Comparison of ENCODE assay signal across 18 mouse cellular contexts in the genomic region with DNA sequence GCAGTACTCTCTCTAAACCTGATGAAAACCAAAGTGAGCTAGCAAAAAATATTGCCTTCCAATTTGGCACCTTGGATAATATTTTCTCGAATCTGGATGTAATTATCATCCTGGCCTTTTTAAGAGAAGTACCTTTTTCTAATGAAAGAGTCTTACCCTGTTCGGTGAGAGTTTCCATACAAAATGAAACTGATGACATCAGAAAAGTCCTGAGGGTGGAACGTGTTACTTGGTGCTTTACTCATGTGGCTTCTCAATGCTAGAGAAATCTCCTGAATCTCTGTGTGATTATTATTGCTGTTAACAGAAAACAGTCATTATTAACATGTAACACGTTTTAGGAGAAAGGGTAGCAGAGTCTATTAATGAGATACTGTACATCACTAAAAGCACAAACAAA. TPM values are rescaled to one million over a fixed set of nuclear protein-coding genes. Genes with fewer than 3 reads are reported as not detected.
DNase-seq lines count a peak whose midpoint lies in the region; TF ChIP-seq lines count a peak whose summit lies in the region.
"Had no signal": no experiment of that assay in that cellular context is flagged by ENCODE, and none has a peak within 500 bp of the region (broad histone marks: within the 10 kb centered on the region; RNA-seq: fewer than 3 reads in every experiment).

No protein-coding gene starts in this region.

- in situ Hi-C loops in CH12.LX (cut with MboI; ENCODE audit: low pct_ligation_motif_present, low pct_unique_long_range_greater_than_20kb, low sequenced_read_pairs) = no loop called here

- dilution Hi-C loops in CH12.LX (cut with MboI; ENCODE audit: extremely low pct_ligation_motif_present, extremely low pct_unique_long_range_greater_than_20kb, low sequenced_read_pairs) = no loop called here

- peak; percentile 58 for TF ChIP-seq EP300 in CH12.LX (IDR thresholded peaks at IDR 0.05; ENCODE audit: low read length)

- TF ChIP-seq CTCF in CH12.LX (conservative IDR thresholded peaks at IDR 0.05 in 1 of 2, IDR thresholded peaks at IDR 0.05 in 1 of 2; ENCODE audit: low read depth in 2 of 2, low read length in 2 of 2) = no peak

- no peaks in the 10 kb centered on the region for H3K27me3 ChIP-seq in CH12.LX (replicated peaks)
- H3K27me3 ChIP-seq: Patski had no signal

- no peak overlapping the region for H3K27ac ChIP-seq in CH12.LX (ENCODE audit: insufficient read depth, low read depth)

- TF ChIP-seq POLR2A in CH12.LX (IDR thresholded peaks at IDR 0.05; ENCODE audit: low read depth, low read length) = no peak

- H3K4me1 ChIP-seq in CH12.LX (ENCODE audit: control insufficient read depth in 1 of 2, insufficient read depth in 2 of 2) = peaks cover 0 to 10% of the 10 kb centered on the region in 2 experiments; a peak in 1 of 4 replicates

- no peaks in the 10 kb centered on the region for H3K9me3 ChIP-seq in CH12.LX (replicated peaks; ENCODE audit: low read length)
- H3K9me3 ChIP-seq: G1E had no signal

- no peak overlapping the region for H3K4me3 ChIP-seq in CH12.LX (replicated peaks in 1 of 3; ENCODE audit: low read depth in 2 of 3, low read length in 2 of 3, poor library complexity in 1 of 3)

- TF ChIP-seq RAD21 in CH12.LX (IDR thresholded peaks at IDR 0.05; ENCODE audit: low read depth, low read length) = no peak

- no peak overlapping the region; the same call in 1 of the 2 replicates for H3K4me2 ChIP-seq in CH12.LX (ENCODE audit: insufficient read depth, low read depth, poor library complexity, severe bottlenecking)

- peak; percentile 3 for DNase-seq in CD4-positive helper T cell, adult 2 months (ENCODE audit: low read depth, low spot score)
- DNase-seq in CH12.LX (ENCODE audit: extremely low read depth) = peak; percentile 46
- DNase-seq in embryo, embryonic 10.5 days (ENCODE audit: low spot score) = no peak
- DNase-seq in cerebellum, adult 11 months = no peak
- DNase-seq: adrenal gland, adult 2 months; adrenal gland, adult 8-10 months; adrenal gland, postnatal 10 days; adrenal gland, postnatal 14 days; adrenal gland, postnatal 25 days; adrenal gland, postnatal 36 days; B cell, adult 2 months; cerebellum, adult 11-12 months; cerebellum, adult 18-20 months; cerebellum, adult 2 months; cerebellum, adult 8-10 months; cerebellum, adult 9-10 months had no signal

- peaks cover 36 to 65% of the 10 kb centered on the region in 2 experiments for H3K36me3 ChIP-seq in CH12.LX (replicated peaks in 1 of 2; ENCODE audit: control insufficient read depth in 1 of 2, insufficient read depth in 1 of 2, low read length in 1 of 2)

- H3K79me2 ChIP-seq in CH12.LX (replicated peaks; ENCODE audit: control insufficient read depth, extremely low read depth, insufficient read depth, poor library complexity, severe bottlenecking) = no peaks in the 10 kb centered on the region; the same call in 1 of the 2 replicates

- H3K9ac ChIP-seq in CH12.LX (ENCODE audit: insufficient read depth, low read depth) = no peak overlapping the region; the same call in 1 of the 2 replicates

TF ChIP-seq in CH12.LX, 34 proteins besides CTCF, POLR2A, EP300 and RAD21:
- TF ChIP-seq ELF1 (IDR thresholded peaks at IDR 0.05; ENCODE audit: low read depth, low read length) (no peak), MEF2A (IDR thresholded peaks at IDR 0.05; ENCODE audit: borderline replicate concordance, low read depth, low read length) (peak; percentile 16; the same call in 1 of the 2 replicates), GABPA (IDR thresholded peaks at IDR 0.05; ENCODE audit: insufficient replicate concordance, low read depth, low read length) (no peak), ZNF384 (IDR thresholded peaks at IDR 0.05; ENCODE audit: low read depth, low read length) (no peak), JUND (conservative IDR thresholded peaks at IDR 0.05; ENCODE audit: low read depth, low read length) (peak; percentile 56; the same call in 1 of the 2 replicates), IRF4 (IDR thresholded peaks at IDR 0.05; ENCODE audit: low read depth, low read length) (peak; percentile 56; the same call in 1 of the 2 replicates), ETS1 (conservative IDR thresholded peaks at IDR 0.05; ENCODE audit: low read depth, low read length) (peak; percentile 57), BHLHE40 (IDR thresholded peaks at IDR 0.05; ENCODE audit: low read depth, low read length) (peak; percentile 51), JUN (IDR thresholded peaks at IDR 0.05; ENCODE audit: insufficient read depth, low read depth, low read length) (peak; percentile 73)
TF ChIP-seq in CH12.LX: peak in this region for 6.

RNA-seq across cellular contexts. Expression of gene Arl6ip1, which starts 56.4 kb away (rescaled TPM):
- total RNA-seq in CH12.LX (2012; rRNA removed) = 195 and 214 TPM in 2 replicates
- total RNA-seq in CH12.LX (2014; rRNA removed) = 234 and 274 TPM in 2 replicates
- 241 and 248 TPM in 2 replicates for polyA plus RNA-seq in CH12.LX (2012; ENCODE audit: insufficient read length, low read depth)

RNA-seq across cellular contexts. Expression of gene Smg1, which starts 57.6 kb away (rescaled TPM):
- total RNA-seq in CH12.LX (2012; rRNA removed) (28.0 and 29.2 TPM in 2 replicates), CH12.LX (2014; rRNA removed) (16.1 and 17.7 TPM in 2 replicates)
- 33.2 and 35.0 TPM in 2 replicates for polyA plus RNA-seq in CH12.LX (2012; ENCODE audit: insufficient read length, low read depth)

Comparison
In these comparisons a context has a peak if more than half of its experiments do, and no peak if none do; other contexts are left out.
1. DNase-seq: peak in CD4-positive helper T cell, adult 2 months (single experiment) and CH12.LX (single experiment); none in embryo, embryonic 10.5 days (single experiment) and cerebellum, adult 11 months (single experiment).